Mouse (Mus musculus) liver, embryonic 15.5 days (tissue): ENCODE results near the gene Gm44502. TPM values are rescaled to one million over a fixed set of nuclear protein-coding genes. Genes with fewer than 3 reads are reported as not detected.

ENCODE experiments used
- ATAC-seq: fragments of 200-750 bp; cut with Nextera tagmentation; 2 replicates; pipeline ENCODE4 v1.8.0; 2017; ENCODE audit warnings: moderate number of reproducible peaks, mild to moderate bottlenecking, moderate library complexity; ENCODE audit not compliant: insufficient read depth
- H3K27ac ChIP-seq: fragments of 300-500 bp; sonication (generic); replicated peaks from 2 replicates; pipeline ENCODE4 v1.5.1; 2015; ENCODE audit warnings: mild to moderate bottlenecking, inconsistent platforms
- H3K27me3 ChIP-seq: fragments of 300-500 bp; sonication (generic); 2 replicates; pipeline ENCODE4 v1.6.1; 2015; ENCODE audit warnings: mild to moderate bottlenecking, inconsistent platforms
- H3K36me3 ChIP-seq: fragments of 300-500 bp; sonication (generic); replicated peaks from 2 replicates; pipeline ENCODE4 v1.6.1; 2015; ENCODE audit warnings: moderate library complexity, mild to moderate bottlenecking, inconsistent platforms
- H3K4me1 ChIP-seq: fragments of 300-500 bp; sonication (generic); replicated peaks from 2 replicates; pipeline ENCODE4 v1.6.1; 2015; ENCODE audit warnings: inconsistent platforms
- H3K4me2 ChIP-seq: fragments of 300-500 bp; sonication (generic); 2 replicates; pipeline ENCODE4 v1.6.1; 2015; ENCODE audit warnings: moderate library complexity, mild to moderate bottlenecking, inconsistent platforms
- H3K4me3 ChIP-seq: fragments of 300-500 bp; sonication (generic); replicated peaks from 2 replicates; pipeline ENCODE4 v1.5.1; 2015; ENCODE audit warnings: mild to moderate bottlenecking, inconsistent platforms
- H3K9ac ChIP-seq: fragments of 300-500 bp; sonication (generic); 2 replicates; pipeline ENCODE4 v1.6.1; 2015; ENCODE audit warnings: moderate library complexity, mild to moderate bottlenecking, inconsistent platforms
- H3K9me3 ChIP-seq: fragments of 300-500 bp; sonication (generic); replicated peaks from 2 replicates; pipeline ENCODE4 v1.6.1; 2016; ENCODE audit warnings: inconsistent platforms
- WGBS: fragments of 180-500 bp; shearing (Covaris S2); methylation state at CpG from one replicate; pipeline ENCODE4 v1.1.7; 2015; ENCODE audit warnings: mixed read lengths; ENCODE audit not compliant: insufficient replicate concordance; 5-methylcytosine and 5-hydroxymethylcytosine counted together
- polyA plus RNA-seq: library from polyadenylated mRNA; unstranded; fragments of >200 nt; fragmentation: Nextera tagmentation; extraction: Ambion mirVana; gene quantifications from 2 replicates; pipeline ENCODE4 v1.2.1, GENCODE M21; 2015

The Gm44502 gene
- polyA plus RNA-seq, 1 experiment from 2014 or later, result not detected

- H3K4me2 ChIP-seq, result peak overlapping the region; percentile 90
- peaks cover 27% of the 10 kb centered on the region for H3K36me3 ChIP-seq
- no peaks in the 10 kb centered on the region for H3K9me3 ChIP-seq
- no peaks in the 10 kb centered on the region for H3K27me3 ChIP-seq
- peaks cover 36% of the 10 kb centered on the region for H3K4me1 ChIP-seq
- ATAC-seq, result peak; percentile 1; the same call in 1 of the 2 replicates
- peak overlapping the region; percentile 100 for H3K27ac ChIP-seq
- 8% methylated on average over 22 of the region's 22 CpGs for WGBS
- peak overlapping the region; percentile 85 for H3K4me3 ChIP-seq
- H3K9ac ChIP-seq, result peak overlapping the region; percentile 84
These were observed 610 bp downstream of the Gm44502 start for GRCm38 (mm10) chr15:89428821-89429351.

- H3K36me3 ChIP-seq, result peaks cover 27% of the 10 kb centered on the region
- H3K9ac ChIP-seq, result peak overlapping the region; percentile 84
- H3K4me1 ChIP-seq, result peaks cover 36% of the 10 kb centered on the region
- WGBS, result 84% methylated on average over 19 of the region's 19 CpGs
- peak overlapping the region; percentile 85 for H3K4me3 ChIP-seq
- H3K27me3 ChIP-seq, result no peaks in the 10 kb centered on the region
- no peak for ATAC-seq
- H3K4me2 ChIP-seq, result peak overlapping the region; percentile 90
- H3K27ac ChIP-seq, result no peak overlapping the region; the same call in 1 of the 2 replicates
- no peaks in the 10 kb centered on the region for H3K9me3 ChIP-seq
These were observed 1.2 kb downstream of the Gm44502 start for GRCm38 (mm10) chr15:89428136-89428790.

- Histone ChIP-seq H3K27me3 (no peaks in the 10 kb centered on the region), H3K9me3 (no peaks in the 10 kb centered on the region), H3K4me3 (no peak overlapping the region), H3K27ac (no peak overlapping the region), H3K4me2 (no peak overlapping the region), H3K36me3 (peaks cover 27% of the 10 kb centered on the region), H3K4me1 (peaks cover 36% of the 10 kb centered on the region), H3K9ac (no peak overlapping the region)
- no peak for ATAC-seq
- 84% methylated on average over 10 of the region's 10 CpGs for WGBS
These were observed 2.8 kb downstream of the Gm44502 start for GRCm38 (mm10) chr15:89426716-89427115.

GRCm38 (mm10) chr15:89425711-89426121 is 3.8 kb downstream of the Gm44502 start, which contains the start of gene Cpt1b:
Gene Cpt1b (minus strand): TSS chr15:89425863.
- ATAC-seq, result no peak
- 57% methylated on average over 6 of the region's 6 CpGs for WGBS
- Histone ChIP-seq H3K9ac (no peak within 1 kb of the TSS), H3K36me3 (peaks cover 27% of the 10 kb centered on the region), H3K4me3 (no peak within 1 kb of the TSS), H3K27me3 (no peaks in the 10 kb centered on the region), H3K4me2 (peak within 1 kb of the TSS; percentile 47), H3K27ac (0 out of 2 replicates have a peak within 1 kb of the TSS, but pooled peaks have one; percentile 41), H3K4me1 (peaks cover 27% of the 10 kb centered on the region), H3K9me3 (no peaks in the 10 kb centered on the region)

GRCm38 (mm10) chr15:89424621-89425020 is 4.9 kb downstream of the Gm44502 start:
- Histone ChIP-seq H3K27ac (no peak overlapping the region), H3K4me1 (peaks cover 20% of the 10 kb centered on the region), H3K27me3 (no peaks in the 10 kb centered on the region), H3K9ac (no peak overlapping the region), H3K4me2 (no peak overlapping the region), H3K4me3 (no peak overlapping the region), H3K36me3 (peaks cover 30% of the 10 kb centered on the region), H3K9me3 (no peaks in the 10 kb centered on the region)
- WGBS, result 71% methylated on average over 8 of the region's 8 CpGs
- ATAC-seq, result no peak

GRCm38 (mm10) chr15:89421938-89422337 is 7.6 kb downstream of the Gm44502 start:
- Histone ChIP-seq H3K9me3 (no peaks in the 10 kb centered on the region), H3K27me3 (no peaks in the 10 kb centered on the region), H3K4me1 (peaks cover 9% of the 10 kb centered on the region), H3K27ac (no peak overlapping the region), H3K36me3 (peaks cover 29% of the 10 kb centered on the region), H3K4me3 (no peak overlapping the region), H3K4me2 (no peak overlapping the region), H3K9ac (no peak overlapping the region)
- ATAC-seq, result no peak
- WGBS, result 89% methylated on average over 9 of the region's 9 CpGs

GRCm38 (mm10) chr15:89415282-89415681 is 14.2 kb downstream of the Gm44502 start:
- H3K4me1 ChIP-seq, result no peaks in the 10 kb centered on the region
- no peak for ATAC-seq

GRCm38 (mm10) chr15:89410118-89410517 is 19.4 kb downstream of the Gm44502 start, which contains the start of gene Syce3:
Gene Syce3 (minus strand): TSS chr15:89410503.
- H3K27me3 ChIP-seq, result no peaks in the 10 kb centered on the region
- ATAC-seq, result no peak
- H3K4me2 ChIP-seq, result no peak within 1 kb of the TSS
- H3K9ac ChIP-seq, result no peak within 1 kb of the TSS
- H3K9me3 ChIP-seq, result no peaks in the 10 kb centered on the region
- H3K4me1 ChIP-seq, result no peaks in the 10 kb centered on the region
- H3K4me3 ChIP-seq, result no peak within 1 kb of the TSS
- 76% methylated on average over 24 of the region's 24 CpGs for WGBS
- H3K36me3 ChIP-seq, result no peaks in the 10 kb centered on the region
- no peak within 1 kb of the TSS for H3K27ac ChIP-seq

More at GRCm38 (mm10) chr15:89415282-89415681, 14.2 kb downstream of the Gm44502 start:
- Histone ChIP-seq H3K36me3 (0 out of 2 replicates have a peak, but pooled peaks cover 16% of the 10 kb centered on the region), H3K9me3 (no peaks in the 10 kb centered on the region), H3K4me3 (no peak overlapping the region), H3K27ac (no peak overlapping the region), H3K27me3 (no peaks in the 10 kb centered on the region), H3K4me2 (no peak overlapping the region), H3K9ac (no peak overlapping the region)
- 76% methylated on average over 8 of the region's 8 CpGs for WGBS

- Histone ChIP-seq H3K4me3 (no peak overlapping the region), H3K4me2 (no peak overlapping the region), H3K4me1 (no peaks in the 10 kb centered on the region), H3K9me3 (no peaks in the 10 kb centered on the region), H3K27ac (no peak overlapping the region), H3K36me3 (no peaks in the 10 kb centered on the region), H3K27me3 (no peaks in the 10 kb centered on the region), H3K9ac (no peak overlapping the region)
- ATAC-seq, result no peak
These were observed 22.8 kb downstream of the Gm44502 start for GRCm38 (mm10) chr15:89406691-89407090.

GRCm38 (mm10) chr15:89404831-89405623 is 24.5 kb downstream of the Gm44502 start:
- Histone ChIP-seq H3K4me1 (no peaks in the 10 kb centered on the region), H3K9me3 (no peaks in the 10 kb centered on the region), H3K27me3 (no peaks in the 10 kb centered on the region), H3K9ac (no peak overlapping the region), H3K4me3 (no peak overlapping the region), H3K36me3 (no peaks in the 10 kb centered on the region), H3K4me2 (no peak overlapping the region), H3K27ac (no peak overlapping the region)
- WGBS, result 61% methylated on average over 10 of the region's 10 CpGs
- no peak for ATAC-seq

GRCm38 (mm10) chr15:89402471-89402870 is 27.0 kb downstream of the Gm44502 start:
- no peak overlapping the region for H3K27ac ChIP-seq
- H3K27me3 ChIP-seq, result no peaks in the 10 kb centered on the region
- no peaks in the 10 kb centered on the region for H3K4me1 ChIP-seq
- no peak overlapping the region for H3K4me2 ChIP-seq
- 74% methylated on average over 1 of the region's 1 CpGs for WGBS
- H3K9me3 ChIP-seq, result no peaks in the 10 kb centered on the region
- no peak for ATAC-seq
- H3K4me3 ChIP-seq, result no peak overlapping the region
- no peak overlapping the region for H3K9ac ChIP-seq
- no peaks in the 10 kb centered on the region for H3K36me3 ChIP-seq
